Mouse (Mus musculus): Measurements from ENCODE around the gene Ccnb1ip1.

- TF ChIP-seq CTCF (IDR thresholded peaks at IDR 0.05; ENCODE audit: low read depth) (no peak), EP300 (IDR thresholded peaks at IDR 0.05; ENCODE audit: low read depth) (no peak)
Measured at GRCm38 (mm10) chr14:50795261-50795935, 12.1 kb downstream of the Ccnb1ip1 start.

All from liver, postnatal 0 days (tissue).